Mouse (Mus musculus): ENCODE results near the gene Izumo4.

Izumo4 gene

GRCm38 (mm10) chr10:80701721-80702535 lies at the start of gene Izumo4, which contains the start of gene Mob3a:
Gene Izumo4, plus strand, starts transcription at chr10:80702184.
Gene Mob3a, minus strand, starts transcription at chr10:80701977.
- peak; percentile 97 for DNase-seq (ENCODE audit: low spot score)

- DNase-seq (ENCODE audit: low spot score): no peak
Observed at GRCm38 (mm10) chr10:80653156-80653720, 48.7 kb upstream of the Izumo4 start.

- DNase-seq (ENCODE audit: low spot score): no peak
Observed at GRCm38 (mm10) chr10:80654866-80655265, 47.1 kb upstream of the Izumo4 start.

GRCm38 (mm10) chr10:80655406-80656129 lies 46.4 kb upstream of the Izumo4 start:
- DNase-seq (ENCODE audit: low spot score): no peak

GRCm38 (mm10) chr10:80656130-80656862 lies 45.7 kb upstream of the Izumo4 start:
- DNase-seq (ENCODE audit: low spot score): peak; percentile 82

GRCm38 (mm10) chr10:80656863-80657623 lies 44.9 kb upstream of the Izumo4 start, which contains the start of gene Btbd2:
Gene Btbd2, minus strand, starts transcription at chr10:80657071.
- DNase-seq (ENCODE audit: low spot score): no peak

GRCm38 (mm10) chr10:80658194-80658840 lies 43.7 kb upstream of the Izumo4 start:
- DNase-seq (ENCODE audit: low spot score): no peak

- no peak for DNase-seq (ENCODE audit: low spot score)
Observed at GRCm38 (mm10) chr10:80658841-80659202, 43.2 kb upstream of the Izumo4 start.

- DNase-seq (ENCODE audit: low spot score): peak; percentile 78
Observed at GRCm38 (mm10) chr10:80659213-80659612, 42.8 kb upstream of the Izumo4 start.

GRCm38 (mm10) chr10:80661149-80661548 lies 40.8 kb upstream of the Izumo4 start:
- DNase-seq (ENCODE audit: low spot score): no peak

GRCm38 (mm10) chr10:80663485-80664196 lies 38.3 kb upstream of the Izumo4 start:
- no peak for DNase-seq (ENCODE audit: low spot score)

GRCm38 (mm10) chr10:80664197-80665015 lies 37.6 kb upstream of the Izumo4 start:
- no peak for DNase-seq (ENCODE audit: low spot score)

GRCm38 (mm10) chr10:80665016-80665380 lies 37.0 kb upstream of the Izumo4 start:
- DNase-seq (ENCODE audit: low spot score): no peak

GRCm38 (mm10) chr10:80665459-80665858 lies 36.5 kb upstream of the Izumo4 start:
- no peak for DNase-seq (ENCODE audit: low spot score)

- DNase-seq (ENCODE audit: low spot score): no peak
Observed at GRCm38 (mm10) chr10:80665981-80666733, 35.8 kb upstream of the Izumo4 start.

GRCm38 (mm10) chr10:80666837-80667412 lies 35.1 kb upstream of the Izumo4 start:
- no peak for DNase-seq (ENCODE audit: low spot score)

- no peak for DNase-seq (ENCODE audit: low spot score)
Observed at GRCm38 (mm10) chr10:80668614-80669013, 33.4 kb upstream of the Izumo4 start.

GRCm38 (mm10) chr10:80669018-80669417 lies 33.0 kb upstream of the Izumo4 start:
- DNase-seq (ENCODE audit: low spot score): no peak

Measured in layer of hippocampus, adult 9-10 months (tissue).